Mouse (Mus musculus) CH12.LX (cell line): ENCODE results near the gene Lats1. TPM values are rescaled to one million over a fixed set of nuclear protein-coding genes. Genes with fewer than 3 reads are reported as not detected.

Experiments used
- DNase-seq: peaks from one replicate; pipeline ENCODE4 v3.0.0-alpha.2; 2013; ENCODE audit errors: extremely low read depth
- H3K27ac ChIP-seq: 2 replicates; pipeline ENCODE4 v1.5.1; 2012; ENCODE audit warnings: low read depth, mild to moderate bottlenecking, control low read depth, moderate library complexity; ENCODE audit not compliant: insufficient read depth
- H3K27me3 ChIP-seq: replicated peaks from 2 replicates; pipeline ENCODE3; 2012; ENCODE audit warnings: inconsistent platforms
- H3K36me3 ChIP-seq, 2 experiments: replicated peaks in 1 of 2; 2 replicates each; pipeline versions ENCODE3 to v1.6.1; 2012; ENCODE audit warnings: inconsistent platforms in 1 of 2, low read length in 1 of 2, mild to moderate bottlenecking in 1 of 2, mixed read lengths in 1 of 2, moderate library complexity in 1 of 2; ENCODE audit not compliant: control insufficient read depth in 1 of 2, insufficient read depth in 1 of 2
- H3K4me1 ChIP-seq, 2 experiments: 2 replicates each; pipeline ENCODE4 v1.6.1; 2012; ENCODE audit warnings: inconsistent platforms in 1 of 2, moderate library complexity in 1 of 2; ENCODE audit not compliant: insufficient read depth in 2 of 2, control insufficient read depth in 1 of 2
- H3K4me2 ChIP-seq: 2 replicates; pipeline ENCODE4 v1.6.1; 2012; ENCODE audit warnings: low read depth, mild to moderate bottlenecking, control low read depth; ENCODE audit not compliant: poor library complexity, insufficient read depth, severe bottlenecking
- H3K4me3 ChIP-seq, 3 experiments: fragments of 150-350 bp in 1 of 3; sonication (generic) in 1 of 3; replicated peaks in 1 of 3; 2 replicates each; pipeline versions ENCODE3 to v1.5.1; 2011 to 2012; ENCODE audit warnings: low read depth in 2 of 3, low read length in 2 of 3, mild to moderate bottlenecking in 2 of 3, moderate library complexity in 2 of 3, control low read depth in 1 of 3, improper control_type of control experiment in 1 of 3, inconsistent platforms in 1 of 3, mixed read lengths in 1 of 3; ENCODE audit not compliant: poor library complexity in 1 of 3
- H3K79me2 ChIP-seq: replicated peaks from 2 replicates; pipeline ENCODE4 v1.6.1; 2012; ENCODE audit warnings: mild to moderate bottlenecking, moderate library complexity; ENCODE audit not compliant: control insufficient read depth, poor library complexity, insufficient read depth, severe bottlenecking; ENCODE audit errors: extremely low read depth
- H3K9ac ChIP-seq: 2 replicates; pipeline ENCODE4 v1.6.1; 2012; ENCODE audit warnings: low read depth, mild to moderate bottlenecking, control low read depth, moderate library complexity; ENCODE audit not compliant: insufficient read depth
- H3K9me3 ChIP-seq: replicated peaks from 2 replicates; pipeline ENCODE3; 2012; ENCODE audit warnings: low read length, inconsistent platforms, mixed read lengths
- CTCF ChIP-seq, 2 experiments: IDR thresholded peaks in 1 of 2; conservative IDR thresholded peaks in 1 of 2; 2 replicates each; pipeline ENCODE4 v1.5.1; 2011 to 2012; ENCODE audit warnings: low read depth in 2 of 2, low read length in 2 of 2, improper control_type of control experiment in 1 of 2, inconsistent platforms in 1 of 2, mild to moderate bottlenecking in 1 of 2, moderate library complexity in 1 of 2
- E2F4 ChIP-seq: IDR thresholded peaks from 2 replicates; pipeline ENCODE4 v1.6.1; 2011; ENCODE audit warnings: low read depth, low read length, improper control_type of control experiment; ENCODE audit not compliant: insufficient replicate concordance
- EP300 ChIP-seq: IDR thresholded peaks from 2 replicates; pipeline ENCODE4 v1.6.1; 2011; ENCODE audit warnings: low read length, improper control_type of control experiment
- ETS1 ChIP-seq: conservative IDR thresholded peaks from 2 replicates; pipeline ENCODE4 v1.6.1; 2012; ENCODE audit warnings: low read depth, mild to moderate bottlenecking, inconsistent platforms, low read length, improper control_type of control experiment, moderate library complexity
- JUN ChIP-seq: IDR thresholded peaks from 2 replicates; pipeline ENCODE4 v1.6.1; 2011; ENCODE audit warnings: low read depth, mild to moderate bottlenecking, low read length, improper control_type of control experiment, moderate library complexity; ENCODE audit not compliant: insufficient read depth
- JUND ChIP-seq: conservative IDR thresholded peaks from 2 replicates; pipeline ENCODE4 v1.6.1; 2011; ENCODE audit warnings: low read depth, low read length, improper control_type of control experiment
- KAT2A ChIP-seq: IDR thresholded peaks from 2 replicates; pipeline ENCODE4 v1.6.1; 2012; ENCODE audit warnings: low read length, improper control_type of control experiment, inconsistent platforms; ENCODE audit not compliant: insufficient replicate concordance
- MAFK ChIP-seq: IDR thresholded peaks from 2 replicates; pipeline ENCODE4 v1.6.1; 2011; ENCODE audit warnings: low read length, improper control_type of control experiment; ENCODE audit not compliant: insufficient replicate concordance
- NELFE ChIP-seq: IDR thresholded peaks from 2 replicates; pipeline ENCODE4 v1.6.1; 2011; ENCODE audit warnings: low read depth, low read length, improper control_type of control experiment
- PAX5 ChIP-seq: IDR thresholded peaks from 2 replicates; pipeline ENCODE4 v1.6.1; 2012; ENCODE audit warnings: low read length, inconsistent platforms, mixed read lengths
- POLR2A ChIP-seq: IDR thresholded peaks from 2 replicates; pipeline ENCODE4 v1.6.1; 2011; ENCODE audit warnings: low read depth, mild to moderate bottlenecking, improper control_type of control experiment, low read length
- RCOR1 ChIP-seq: conservative IDR thresholded peaks from 2 replicates; pipeline ENCODE4 v1.6.1; 2012; ENCODE audit warnings: low read depth, mild to moderate bottlenecking, inconsistent platforms, low read length, improper control_type of control experiment
- SIN3A ChIP-seq: IDR thresholded peaks from 2 replicates; pipeline ENCODE4 v1.6.1; 2012; ENCODE audit warnings: low read length, improper control_type of control experiment, inconsistent platforms
- TBP ChIP-seq: conservative IDR thresholded peaks from 2 replicates; pipeline ENCODE4 v1.6.1; 2011; ENCODE audit warnings: low read depth, low read length, improper control_type of control experiment
- UBTF ChIP-seq: IDR thresholded peaks from 2 replicates; pipeline ENCODE4 v1.6.1; 2012; ENCODE audit warnings: low read depth, mild to moderate bottlenecking, inconsistent platforms, low read length, improper control_type of control experiment, moderate library complexity
- USF1 ChIP-seq: IDR thresholded peaks from 2 replicates; pipeline ENCODE4 v1.6.1; 2014; ENCODE audit warnings: low read depth, mild to moderate bottlenecking, inconsistent platforms, low read length, improper control_type of control experiment
- USF2 ChIP-seq: conservative IDR thresholded peaks from 2 replicates; pipeline ENCODE4 v1.6.1; 2011; ENCODE audit warnings: low read depth, low read length, improper control_type of control experiment
- ZC3H11A ChIP-seq: IDR thresholded peaks from 2 replicates; pipeline ENCODE4 v1.6.1; 2012; ENCODE audit warnings: low read depth, mild to moderate bottlenecking, inconsistent platforms, low read length, improper control_type of control experiment
- ZMIZ1 ChIP-seq: IDR thresholded peaks from 2 replicates; pipeline ENCODE4 v1.6.1; 2012; ENCODE audit warnings: low read depth, mild to moderate bottlenecking, inconsistent platforms, low read length, improper control_type of control experiment
- dilution Hi-C: fragments of 300-500 bp; cut with MboI; formaldehyde crosslinking; loops from 2 replicates; pipeline ENCODE4 v1.14.3; 2020; ENCODE audit warnings: low sequenced_read_pairs; ENCODE audit not compliant: extremely low pct_unique_long_range_greater_than_20kb, extremely low pct_ligation_motif_present
- in situ Hi-C: fragments of 300-500 bp; cut with MboI; formaldehyde crosslinking; loops from 3 replicates; pipeline ENCODE4 v1.14.3; 2019; ENCODE audit warnings: low sequenced_read_pairs, low pct_ligation_motif_present, low pct_unique_long_range_greater_than_20kb, mixed read lengths
- polyA plus RNA-seq: library from polyadenylated mRNA; unstranded; fragments of >175 nt; gene quantifications from 2 replicates; pipeline ENCODE4 v1.2.1, GENCODE M21; 2012; ENCODE audit warnings: low read depth; ENCODE audit not compliant: insufficient read length
- total RNA-seq, 2 experiments: library from RNA; depleted of rRNA; stranded (reverse); fragments of 300-350 nt in 1 of 2; fragments of >200 nt in 1 of 2; gene quantifications; 2 replicates each; pipeline ENCODE4 v1.2.3; 2012 to 2014

Lats1 gene
- total and polyA plus RNA-seq, 3 experiments: 8.5 to 13.4 (median 12.3) TPM

GRCm38 (mm10) chr10:7727011-7727410 is 46.0 kb downstream of the Lats1 start:
- H3K36me3 ChIP-seq: peaks cover 0 to 14% of the 10 kb centered on the region in 2 experiments
- peak overlapping the region; percentile 84 for H3K9ac ChIP-seq
- in situ Hi-C loops: no loop called here
- H3K4me1 ChIP-seq: peaks cover 2 to 41% of the 10 kb centered on the region in 2 experiments; a peak in 3 of 4 replicates
- H3K4me2 ChIP-seq: peak overlapping the region; percentile 99
- no peaks in the 10 kb centered on the region for H3K27me3 ChIP-seq
- TF ChIP-seq ETS1 (peak; percentile 40; the same call in 1 of the 2 replicates), KAT2A (no peak)
- TF ChIP-seq, all 38 proteins: peak for 1
- DNase-seq: peak; percentile 9
- no peaks in the 10 kb centered on the region for H3K9me3 ChIP-seq
- peak overlapping the region; percentile 50 to 97 (median 53) for H3K4me3 ChIP-seq
- dilution Hi-C loops: no loop called here
- no peak overlapping the region for H3K27ac ChIP-seq
- H3K79me2 ChIP-seq: peaks cover 43% of the 10 kb centered on the region

GRCm38 (mm10) chr10:7731582-7731981 is 50.6 kb downstream of the Lats1 start:
- Histone ChIP-seq H3K9ac (no peak overlapping the region), H3K36me3 (peaks cover 0 to 16% of the 10 kb centered on the region in 2 experiments), H3K79me2 (peaks cover 64% of the 10 kb centered on the region), H3K4me1 (peaks cover 2 to 38% of the 10 kb centered on the region in 2 experiments; a peak in 3 of 4 replicates), H3K4me2 (no peak overlapping the region), H3K9me3 (no peaks in the 10 kb centered on the region), H3K27me3 (no peaks in the 10 kb centered on the region), H3K4me3 (no peak overlapping the region), H3K27ac (no peak overlapping the region)
- no peak for TF ChIP-seq MAFK
- no peak for TF ChIP-seq EP300
- TF ChIP-seq NELFE: no peak
- TF ChIP-seq USF1: no peak
- TF ChIP-seq E2F4: no peak
- no peak for TF ChIP-seq ZMIZ1
- no peak for TF ChIP-seq USF2
- no peak for DNase-seq
- in situ Hi-C loops (no loop called here), dilution Hi-C loops (no loop called here)

GRCm38 (mm10) chr10:7737122-7737521 is 56.1 kb downstream of the Lats1 start:
- no peak for DNase-seq
- Histone ChIP-seq H3K36me3 (peaks cover 4 to 42% of the 10 kb centered on the region in 2 experiments), H3K27me3 (no peaks in the 10 kb centered on the region)
- in situ Hi-C loops (no loop called here), dilution Hi-C loops (no loop called here)
- TF ChIP-seq ZC3H11A (no peak), TBP (no peak), E2F4 (no peak), JUND (no peak), NELFE (no peak), ZMIZ1 (no peak), UBTF (no peak), SIN3A (no peak), RCOR1 (no peak), POLR2A (no peak), CTCF (conservative IDR thresholded peaks at IDR 0.05 in 1 of 2, IDR thresholded peaks at IDR 0.05 in 1 of 2; ENCODE audit: low read depth in 2 of 2, low read length in 2 of 2) (no peak), PAX5 (no peak), JUN (no peak), USF2 (no peak), USF1 (no peak), MAFK (no peak)
- TF ChIP-seq, all 38 proteins: peak for 0
- Histone ChIP-seq H3K79me2 (peaks cover 34% of the 10 kb centered on the region), H3K9ac (no peak overlapping the region), H3K4me1 (0 out of 4 replicates have a peak, but pooled peaks cover 0 to 2% of the 10 kb centered on the region in 2 experiments), H3K27ac (no peak overlapping the region), H3K9me3 (no peaks in the 10 kb centered on the region), H3K4me2 (no peak overlapping the region), H3K4me3 (no peak overlapping the region)
